Mouse (Mus musculus): ENCODE measurements around the gene Mrps6.

- TF ChIP-seq POLR2A (IDR thresholded peaks at IDR 0.05; ENCODE audit: insufficient read depth, low read length), result no peak
- no peak for TF ChIP-seq EP300 (IDR thresholded peaks at IDR 0.05; ENCODE audit: insufficient read depth, low read depth, low read length)
- TF ChIP-seq CTCF (IDR thresholded peaks at IDR 0.05; ENCODE audit: low read depth, low read length), result no peak
Measured at GRCm38 (mm10) chr16:92064801-92065200, 6.7 kb downstream of the Mrps6 start.
